Comparison of ENCODE assay signal across 14 mouse cellular contexts in the genomic region with DNA sequence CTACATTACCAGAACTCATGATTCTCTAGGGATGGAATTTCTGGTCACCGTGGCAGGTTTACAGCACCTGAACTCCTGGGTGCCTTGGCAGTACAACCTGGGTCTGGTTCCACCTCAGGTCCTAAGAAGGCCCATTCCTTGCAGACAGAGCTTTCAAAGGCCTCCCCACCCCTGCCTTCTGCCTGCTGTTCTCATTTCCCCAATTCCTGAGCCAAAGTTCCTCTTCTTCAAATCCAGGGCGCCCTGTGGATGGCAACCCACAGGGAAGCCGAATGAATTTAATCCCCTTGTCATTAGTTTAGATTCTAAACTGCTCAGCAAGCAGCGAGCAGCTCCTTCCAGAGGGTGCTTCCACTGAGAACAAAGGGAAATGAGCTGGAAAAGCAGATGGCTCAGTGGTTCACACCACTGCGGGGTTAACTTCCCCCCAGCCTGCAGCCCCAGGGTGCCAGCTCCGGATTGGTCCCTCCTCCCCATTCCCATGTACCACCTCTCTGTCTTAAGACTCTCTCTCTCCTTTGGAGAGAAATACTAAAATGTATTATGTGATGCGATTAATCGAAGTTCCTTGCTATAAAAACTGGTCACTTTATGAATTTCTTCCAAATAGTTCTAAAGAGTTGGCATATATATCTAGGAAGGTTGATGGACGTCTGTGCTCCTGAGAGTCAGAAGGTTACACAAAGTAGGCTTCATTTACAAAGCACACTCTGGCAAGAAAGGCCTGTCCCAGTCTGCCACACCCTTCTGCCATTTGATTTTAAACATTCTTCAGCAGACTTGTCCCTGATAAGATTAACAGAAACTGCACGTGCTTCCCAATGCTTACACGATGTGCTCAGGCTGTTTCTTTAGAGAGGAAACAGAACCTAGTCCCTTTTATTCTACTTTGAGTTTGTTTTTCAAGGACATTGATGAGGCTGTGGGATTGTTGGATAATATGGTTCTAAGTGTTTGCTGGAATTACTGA. TPM values are rescaled to one million over a fixed set of nuclear protein-coding genes. Genes with fewer than 3 reads are reported as not detected.
DNase-seq lines count a peak whose midpoint lies in the region; ATAC-seq lines count a peak whose summit lies in the region.
"Had no signal": no experiment of that assay in that cellular context is flagged by ENCODE, and none has a peak within 500 bp of the region (broad histone marks: within the 10 kb centered on the region; RNA-seq: fewer than 3 reads in every experiment).

No protein-coding gene starts in this region.

- no peaks in the 10 kb centered on the region for H3K36me3 ChIP-seq in hindbrain, embryonic 10.5 days
- no peaks in the 10 kb centered on the region for H3K36me3 ChIP-seq in hindbrain, embryonic 11.5 days (ENCODE audit: control insufficient read depth, insufficient read depth, low read length)
- H3K36me3 ChIP-seq in hindbrain, embryonic 16.5 days (ENCODE audit: control insufficient read depth, insufficient read depth, low read length) = no peaks in the 10 kb centered on the region
- no peaks in the 10 kb centered on the region for H3K36me3 ChIP-seq in midbrain, embryonic 14.5 days (ENCODE audit: control insufficient read depth, insufficient read depth, low read length)
- H3K36me3 ChIP-seq: kidney, embryonic 15.5 days; liver, embryonic 13.5 days had no signal

- H3K4me1 ChIP-seq in hindbrain, embryonic 10.5 days (replicated peaks) = peaks cover 9% of the 10 kb centered on the region
- H3K4me1 ChIP-seq in hindbrain, embryonic 11.5 days (replicated peaks; ENCODE audit: control insufficient read depth, insufficient read depth, low read length) = no peaks in the 10 kb centered on the region
- H3K4me1 ChIP-seq in hindbrain, embryonic 16.5 days (ENCODE audit: control insufficient read depth, insufficient read depth, low read depth, low read length) = no peaks in the 10 kb centered on the region
- H3K4me1 ChIP-seq in midbrain, embryonic 14.5 days (ENCODE audit: control insufficient read depth, insufficient read depth, low read length) = peaks cover 9% of the 10 kb centered on the region

- no peaks in the 10 kb centered on the region for H3K9me3 ChIP-seq in hindbrain, embryonic 10.5 days
- H3K9me3 ChIP-seq in hindbrain, embryonic 11.5 days (ENCODE audit: control insufficient read depth, low read length) = no peaks in the 10 kb centered on the region
- H3K9me3 ChIP-seq in hindbrain, embryonic 16.5 days (ENCODE audit: control insufficient read depth, low read length) = no peaks in the 10 kb centered on the region
- no peaks in the 10 kb centered on the region for H3K9me3 ChIP-seq in midbrain, embryonic 14.5 days (ENCODE audit: control insufficient read depth, low read length)
- H3K9me3 ChIP-seq: kidney, embryonic 15.5 days; liver, embryonic 13.5 days had no signal

- no peaks in the 10 kb centered on the region for H3K27me3 ChIP-seq in hindbrain, embryonic 10.5 days (ENCODE audit: insufficient read depth, poor library complexity, severe bottlenecking)
- no peaks in the 10 kb centered on the region for H3K27me3 ChIP-seq in hindbrain, embryonic 11.5 days (ENCODE audit: control insufficient read depth, insufficient read depth, low read length)
- H3K27me3 ChIP-seq in hindbrain, embryonic 16.5 days (replicated peaks; ENCODE audit: control insufficient read depth, insufficient read depth, low read length) = no peaks in the 10 kb centered on the region; the same call in 1 of the 2 replicates
- no peaks in the 10 kb centered on the region for H3K27me3 ChIP-seq in midbrain, embryonic 14.5 days (ENCODE audit: control insufficient read depth, insufficient read depth, low read length)
- H3K27me3 ChIP-seq: kidney, embryonic 15.5 days; liver, embryonic 13.5 days had no signal

- no peak overlapping the region for H3K4me2 ChIP-seq in hindbrain, embryonic 11.5 days (replicated peaks; ENCODE audit: low read depth, low read length)
- H3K4me2 ChIP-seq in hindbrain, embryonic 16.5 days (ENCODE audit: low read length) = no peak overlapping the region
- no peak overlapping the region for H3K4me2 ChIP-seq in midbrain, embryonic 14.5 days (ENCODE audit: low read length)
- H3K4me2 ChIP-seq: kidney, embryonic 15.5 days; liver, embryonic 13.5 days had no signal

- no peak overlapping the region for H3K9ac ChIP-seq in hindbrain, embryonic 11.5 days (ENCODE audit: low read depth, low read length)
- H3K9ac ChIP-seq in hindbrain, embryonic 16.5 days (ENCODE audit: low read depth, low read length) = no peak overlapping the region
- no peak overlapping the region for H3K9ac ChIP-seq in midbrain, embryonic 14.5 days (replicated peaks; ENCODE audit: low read length)
- H3K9ac ChIP-seq: kidney, embryonic 15.5 days; liver, embryonic 13.5 days had no signal

- no peak for DNase-seq in hindbrain, embryonic 10.5 days (ENCODE audit: low spot score)
- no peak for DNase-seq in hindbrain, embryonic 11.5 days (ENCODE audit: low spot score)
- peak; percentile 37 for DNase-seq in midbrain, embryonic 14.5 days
- no peak for DNase-seq in adrenal gland, adult 18-20 months (ENCODE audit: low spot score in 2 of 2)
- no peak for DNase-seq in yolk sac, embryonic 10.5 days (ENCODE audit: low spot score)
- no peak for DNase-seq in urinary bladder, postnatal 4 days (ENCODE audit: low spot score in 2 of 2)
- DNase-seq: adrenal gland, postnatal 14 days; cerebellum, adult 9-11 months; gastrocnemius, postnatal 25 days; liver, embryonic 13.5 days; thymus, postnatal 36 days had no signal

- WGBS in hindbrain, embryonic 10.5 days = 23% methylated on average over 11 of the region's 11 CpGs
- WGBS in hindbrain, embryonic 11.5 days = 20% methylated on average over 11 of the region's 11 CpGs
- WGBS in hindbrain, embryonic 16.5 days = 20% methylated on average over 11 of the region's 11 CpGs
- 11% methylated on average over 11 of the region's 11 CpGs for WGBS in midbrain, embryonic 14.5 days

- no peak overlapping the region for H3K4me3 ChIP-seq in hindbrain, embryonic 10.5 days
- H3K4me3 ChIP-seq in hindbrain, embryonic 11.5 days (ENCODE audit: low read depth, low read length) = no peak overlapping the region
- no peak overlapping the region for H3K4me3 ChIP-seq in hindbrain, embryonic 16.5 days (ENCODE audit: low read length)
- no peak overlapping the region for H3K4me3 ChIP-seq in midbrain, embryonic 14.5 days (replicated peaks; ENCODE audit: low read depth, low read length)
- H3K4me3 ChIP-seq: kidney, embryonic 15.5 days; liver, embryonic 13.5 days had no signal

- ATAC-seq in hindbrain, embryonic 11.5 days (ENCODE audit: low FRiP score) = no peak
- ATAC-seq in common myeloid progenitor, adult 5-6 weeks (replicated peaks; ENCODE audit: low read depth, poor library complexity, severe bottlenecking) = peak; percentile 81
- peak; percentile 67; the same call in 1 of the 2 replicates for ATAC-seq in hindbrain, embryonic 16.5 days
- ATAC-seq in midbrain, embryonic 14.5 days (ENCODE audit: low FRiP score, low TSS enrichment) = no peak

- H3K27ac ChIP-seq in hindbrain, embryonic 10.5 days = peak overlapping the region; percentile 62
- H3K27ac ChIP-seq in hindbrain, embryonic 11.5 days (ENCODE audit: low read depth, low read length) = no peak overlapping the region
- no peak overlapping the region for H3K27ac ChIP-seq in hindbrain, embryonic 16.5 days (ENCODE audit: low read depth, low read length)
- H3K27ac ChIP-seq in midbrain, embryonic 14.5 days (replicated peaks; ENCODE audit: low read depth, low read length) = no peak overlapping the region
- H3K27ac ChIP-seq: kidney, embryonic 15.5 days; liver, embryonic 13.5 days had no signal

RNA-seq across cellular contexts. Expression of gene Ankrd50, which starts 50.9 kb away (rescaled TPM):
- 26.4 and 29.2 TPM in 2 replicates for polyA plus RNA-seq in hindbrain, embryonic 10.5 days (2016; fragmentation: Nextera tagmentation; extraction: Ambion mirVana)
- polyA plus RNA-seq in hindbrain, embryonic 11.5 days (2014; fragmentation: Nextera tagmentation; extraction: Ambion mirVana) = 28.1 and 30.4 TPM in 2 replicates
- total RNA-seq in common myeloid progenitor, adult 5-6 weeks (2017) = 7.3 and 12.9 TPM in 2 replicates
- 13.5 and 18.4 TPM in 2 replicates for polyA plus RNA-seq in hindbrain, embryonic 16.5 days (2015; fragmentation: Nextera tagmentation; extraction: Ambion mirVana)
- 26.1 and 37.1 TPM in 2 replicates for polyA plus RNA-seq in midbrain, embryonic 14.5 days (2014; fragmentation: Nextera tagmentation; extraction: Ambion mirVana)
- 10 to 100 TPM; 23.9 to 31.4 TPM for total RNA-seq in adrenal gland, adult 18-20 months (2021)

Comparison
In these comparisons a context has a peak if more than half of its experiments do, and no peak if none do; other contexts are left out.
1. ATAC-seq: peak in common myeloid progenitor, adult 5-6 weeks (single experiment) and hindbrain, embryonic 16.5 days (single experiment); none in hindbrain, embryonic 11.5 days (single experiment) and midbrain, embryonic 14.5 days (single experiment).